Mouse (Mus musculus): ENCODE data around the gene Clstn2. TPM values are rescaled to one million over a fixed set of nuclear protein-coding genes. Genes with fewer than 3 reads are reported as not detected.

The Clstn2 gene
- total and polyA plus RNA-seq, 3 experiments, result not detected

DNA sequence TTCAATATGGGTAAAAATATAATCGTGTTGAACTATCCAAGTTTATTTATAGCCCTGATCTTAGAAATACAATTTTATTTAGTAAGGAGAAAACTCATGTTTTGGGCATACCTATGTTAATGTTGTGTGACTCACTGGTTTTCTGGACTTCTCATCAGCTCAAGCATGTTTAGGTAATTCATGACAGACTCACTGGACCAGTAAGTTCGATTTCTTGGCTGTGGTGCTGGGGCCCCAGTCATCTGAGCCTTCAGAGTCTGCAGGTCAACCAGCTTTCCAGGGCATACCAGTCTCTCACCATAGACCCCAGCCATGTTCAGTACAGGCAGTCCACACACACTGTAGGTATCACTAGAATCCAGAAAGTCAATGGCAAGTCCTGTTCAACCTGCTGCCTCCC lies 279.3 kb downstream of the Clstn2 start:
- TF ChIP-seq MEF2A (IDR thresholded peaks at IDR 0.05; ENCODE audit: extremely low read depth, insufficient replicate concordance, low read depth, low read length, poor library complexity, severe bottlenecking), result no peak
- TF ChIP-seq TAL1 (IDR thresholded peaks at IDR 0.05; ENCODE audit: low read length), result no peak
- TF ChIP-seq ZC3H11A (IDR thresholded peaks at IDR 0.05; ENCODE audit: low read depth, low read length), result no peak
- TF ChIP-seq NELFE (IDR thresholded peaks at IDR 0.05; ENCODE audit: low read depth, low read length), result no peak
- TF ChIP-seq USF1 (IDR thresholded peaks at IDR 0.05; ENCODE audit: low read depth, low read length), result no peak
- TF ChIP-seq E2F4 (IDR thresholded peaks at IDR 0.05; ENCODE audit: borderline replicate concordance, low read depth, low read length), result no peak
- no peak for TF ChIP-seq MAX (IDR thresholded peaks at IDR 0.05; ENCODE audit: low read length)
- no peak for TF ChIP-seq POLR2AphosphoS2 (IDR thresholded peaks at IDR 0.05; ENCODE audit: low read length)
- TF ChIP-seq ELF1 (IDR thresholded peaks at IDR 0.05; ENCODE audit: low read depth, low read length), result no peak
- TF ChIP-seq RCOR1 (IDR thresholded peaks at IDR 0.05; ENCODE audit: low read depth, low read length), result no peak
- H3K27me3 ChIP-seq (ENCODE audit: control insufficient read depth in 1 of 2, insufficient read depth in 2 of 2, low read length in 2 of 2), result no peaks in the 10 kb centered on the region
- H3K4me3 ChIP-seq (ENCODE audit: control insufficient read depth in 1 of 2, insufficient read depth in 1 of 2, low read depth in 2 of 2, low read length in 2 of 2), result no peak overlapping the region
- H3K9ac ChIP-seq (ENCODE audit: control insufficient read depth, low read depth, low read length, poor library complexity, severe bottlenecking), result no peak overlapping the region
- H3K9me3 ChIP-seq (replicated peaks; ENCODE audit: insufficient read depth, low read length), result no peaks in the 10 kb centered on the region
- DNase-seq (ENCODE audit: low read depth, low spot score), result no peak
- no peaks in the 10 kb centered on the region for H3K36me3 ChIP-seq (ENCODE audit: control insufficient read depth in 1 of 2, insufficient read depth in 2 of 2, low read length in 2 of 2)
- H3K79me2 ChIP-seq (ENCODE audit: control insufficient read depth, insufficient read depth, low read length, poor library complexity), result no peaks in the 10 kb centered on the region
- no peaks in the 10 kb centered on the region for H3K4me1 ChIP-seq (ENCODE audit: control insufficient read depth in 1 of 2, insufficient read depth in 2 of 2, low read length in 2 of 2)
- no peak overlapping the region for H3K27ac ChIP-seq (ENCODE audit: control insufficient read depth, low read depth, low read length)

- no peak overlapping the region for H3K27ac ChIP-seq (ENCODE audit: control insufficient read depth, low read depth, low read length)
- no peaks in the 10 kb centered on the region for H3K36me3 ChIP-seq (ENCODE audit: control insufficient read depth in 1 of 2, insufficient read depth in 2 of 2, low read length in 2 of 2)
- H3K9me3 ChIP-seq (replicated peaks; ENCODE audit: insufficient read depth, low read length), result no peaks in the 10 kb centered on the region
- no peaks in the 10 kb centered on the region for H3K4me1 ChIP-seq (ENCODE audit: control insufficient read depth in 1 of 2, insufficient read depth in 2 of 2, low read length in 2 of 2)
- DNase-seq (ENCODE audit: low read depth, low spot score), result no peak
- H3K4me3 ChIP-seq (ENCODE audit: control insufficient read depth in 1 of 2, insufficient read depth in 1 of 2, low read depth in 2 of 2, low read length in 2 of 2), result no peak overlapping the region
- H3K27me3 ChIP-seq (ENCODE audit: control insufficient read depth in 1 of 2, insufficient read depth in 2 of 2, low read length in 2 of 2), result no peaks in the 10 kb centered on the region
- no peaks in the 10 kb centered on the region for H3K79me2 ChIP-seq (ENCODE audit: control insufficient read depth, insufficient read depth, low read length, poor library complexity)
- H3K9ac ChIP-seq (ENCODE audit: control insufficient read depth, low read depth, low read length, poor library complexity, severe bottlenecking), result no peak overlapping the region
- TF ChIP-seq MXI1 (IDR thresholded peaks at IDR 0.05; ENCODE audit: low read depth, low read length) (no peak), ZMIZ1 (IDR thresholded peaks at IDR 0.05; ENCODE audit: low read depth, low read length) (no peak), HCFC1 (IDR thresholded peaks at IDR 0.05; ENCODE audit: low read depth, low read length) (no peak), POLR2AphosphoS5 (IDR thresholded peaks at IDR 0.05; ENCODE audit: borderline replicate concordance, low read depth, low read length) (no peak), USF2 (IDR thresholded peaks at IDR 0.05; ENCODE audit: borderline replicate concordance in 1 of 2, insufficient read depth in 1 of 2, low read depth in 1 of 2, low read length in 2 of 2) (no peak), RCOR1 (IDR thresholded peaks at IDR 0.05; ENCODE audit: low read depth, low read length) (no peak), GATA1 (IDR thresholded peaks at IDR 0.05; ENCODE audit: low read depth, low read length) (no peak), ELF1 (IDR thresholded peaks at IDR 0.05; ENCODE audit: low read depth, low read length) (no peak), RAD21 (IDR thresholded peaks at IDR 0.05; ENCODE audit: low read depth, low read length) (no peak), MAX (IDR thresholded peaks at IDR 0.05; ENCODE audit: low read length) (no peak), ZC3H11A (IDR thresholded peaks at IDR 0.05; ENCODE audit: low read depth, low read length) (no peak)
Observed at GRCm38 (mm10) chr9:97746574-97746973, 286.4 kb downstream of the Clstn2 start.
